Mouse (Mus musculus) heart, adult 18-20 months (tissue): ENCODE data around the gene St3gal5. TPM values are rescaled to one million over a fixed set of nuclear protein-coding genes. Genes with fewer than 3 reads are reported as not detected.

Experiments used
- DNase-seq, 2 experiments: peaks; one replicate each; pipeline ENCODE4 v3.0.0; 2021 to 2022; ENCODE audit warnings: mixed read lengths in 1 of 2
- total RNA-seq, 2 experiments: library from RNA; stranded (reverse); gene quantifications; 2 replicates each; pipeline ENCODE4 v1.2.3; 2021

Gene St3gal5
- total RNA-seq, 2 experiments from 2014 or later = 62.4 to 70.3 TPM

DNA sequence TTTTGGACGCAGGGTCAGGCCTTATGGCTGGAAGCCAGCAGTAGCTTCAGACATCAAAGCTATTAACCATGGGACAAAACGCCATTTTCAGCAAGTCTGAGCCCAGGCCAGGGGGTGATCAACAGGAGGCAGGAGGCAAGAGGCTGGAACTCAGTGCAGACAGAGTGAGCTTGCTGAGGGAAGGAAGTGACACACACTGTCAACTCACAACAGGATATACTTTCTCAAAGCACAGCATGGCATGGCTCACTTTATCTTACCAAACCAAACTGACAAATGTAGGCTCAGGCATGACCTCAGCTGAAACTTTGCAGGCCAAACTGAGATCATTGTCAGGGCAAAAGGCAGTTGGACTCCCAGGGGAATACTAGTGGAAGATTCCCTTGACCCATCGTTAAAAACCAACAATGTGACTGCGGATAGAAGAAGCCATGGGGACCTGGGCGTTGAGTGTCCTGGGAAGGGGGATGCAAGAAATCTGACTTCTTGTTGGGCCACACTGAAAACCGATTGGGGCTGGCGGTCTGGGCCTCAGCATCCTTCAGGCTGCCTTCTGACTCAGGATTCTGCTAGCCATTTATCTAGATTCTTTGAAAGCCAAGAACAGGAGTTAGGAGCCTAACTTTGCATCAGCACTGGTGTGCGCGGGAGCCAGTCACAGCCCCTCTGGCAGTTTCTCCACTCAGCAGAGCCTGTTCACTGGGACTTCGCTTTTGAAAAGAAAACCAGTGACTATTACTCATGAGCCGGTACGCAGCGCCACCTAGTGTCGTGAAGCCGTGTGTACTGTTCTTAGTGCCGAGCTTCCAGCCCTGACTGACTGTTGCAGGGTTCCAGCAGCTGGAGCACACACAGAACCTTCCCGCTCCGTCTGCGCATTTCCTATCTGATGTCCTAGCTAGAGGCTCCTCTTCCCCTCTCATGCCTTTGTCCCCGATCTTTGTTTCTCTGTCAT is 67.2 kb downstream of the St3gal5 start:
- peak; percentile 88 to 95 for DNase-seq

DNA sequence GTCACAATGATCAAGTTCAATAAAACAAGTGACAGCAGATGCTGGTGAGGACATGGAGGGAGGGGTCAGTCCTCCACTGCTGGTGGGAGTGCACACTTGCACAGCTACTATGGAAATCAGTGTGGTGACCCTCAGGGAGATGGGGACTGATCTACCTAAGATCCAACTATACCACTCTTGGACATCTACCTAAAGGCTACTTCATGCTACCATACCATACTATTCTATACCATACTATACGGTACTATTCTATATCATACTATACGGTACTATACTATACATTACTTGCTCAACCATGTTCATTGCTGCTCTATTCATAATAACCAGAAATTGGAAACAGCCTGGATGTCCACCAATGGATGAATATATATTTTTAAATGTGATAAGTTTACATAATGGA is 68.5 kb downstream of the St3gal5 start:
- DNase-seq = no peak

DNA sequence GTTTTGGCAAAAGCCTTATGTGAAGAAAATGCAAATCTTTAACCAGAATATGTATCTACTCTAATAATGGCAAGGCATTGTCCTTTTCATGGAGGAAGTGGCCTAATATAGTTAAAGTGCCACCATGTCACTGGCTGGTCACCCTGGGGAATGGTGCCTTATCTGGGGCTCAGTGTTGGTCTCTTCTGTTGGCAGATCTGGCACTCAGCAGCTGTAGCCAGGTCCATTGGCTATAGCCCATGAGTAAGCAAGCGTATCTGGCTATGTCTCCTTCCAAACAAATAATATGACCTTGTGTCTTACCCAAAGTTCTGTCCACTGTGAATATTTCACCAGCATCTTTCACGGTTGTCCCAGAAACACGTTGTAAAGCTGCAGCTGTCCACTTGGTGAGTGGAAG is 74.0 kb downstream of the St3gal5 start:
- peak in 1 of 2 experiments; percentile 53 for DNase-seq

- peak in 1 of 2 experiments; percentile 32 for DNase-seq
Measured at GRCm38 (mm10) chr6:72173350-72173749, 76.0 kb downstream of the St3gal5 start.

DNA sequence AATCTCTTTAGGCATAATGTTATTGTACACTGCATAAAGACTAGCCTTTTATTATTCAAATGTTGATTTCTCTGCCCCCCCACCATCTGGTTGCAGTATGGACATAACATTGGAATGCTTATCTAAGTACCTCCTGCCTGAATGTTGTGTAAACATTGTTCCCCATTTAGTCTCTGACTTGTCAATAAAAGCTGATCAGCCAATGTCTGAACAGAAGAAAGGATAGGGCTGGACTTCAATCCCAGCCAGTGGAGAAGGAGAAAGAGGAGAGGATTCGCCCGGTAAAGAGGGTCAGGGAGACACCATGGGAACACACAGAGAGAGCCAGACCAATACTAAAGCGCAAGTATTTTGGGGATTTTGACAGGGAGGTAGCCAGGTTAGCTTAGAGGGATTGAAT is 78.0 kb downstream of the St3gal5 start:
- no peak for DNase-seq

DNA sequence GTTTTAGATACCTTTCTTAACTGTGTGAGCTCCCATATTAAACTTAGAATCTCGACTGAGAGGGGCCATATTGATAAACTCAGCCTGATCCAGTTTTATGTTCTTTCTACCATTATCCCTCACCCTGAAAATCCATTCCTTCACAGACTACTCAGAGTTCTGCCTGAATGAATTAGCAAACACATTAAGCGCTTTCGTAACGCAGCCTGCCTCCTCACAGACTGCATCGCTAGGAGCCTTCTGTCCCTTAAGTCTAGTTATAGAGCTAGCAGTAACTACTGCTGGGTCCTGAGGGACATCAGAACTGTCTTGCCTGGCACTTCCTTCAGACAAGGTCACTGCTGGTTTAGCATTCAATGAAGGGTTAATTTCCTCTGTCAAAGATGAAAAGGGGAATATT is 78.6 kb downstream of the St3gal5 start:
- DNase-seq = no peak

GRCm38 (mm10) chr6:72177417-72177816 is 80.0 kb downstream of the St3gal5 start:
- no peak for DNase-seq

DNA sequence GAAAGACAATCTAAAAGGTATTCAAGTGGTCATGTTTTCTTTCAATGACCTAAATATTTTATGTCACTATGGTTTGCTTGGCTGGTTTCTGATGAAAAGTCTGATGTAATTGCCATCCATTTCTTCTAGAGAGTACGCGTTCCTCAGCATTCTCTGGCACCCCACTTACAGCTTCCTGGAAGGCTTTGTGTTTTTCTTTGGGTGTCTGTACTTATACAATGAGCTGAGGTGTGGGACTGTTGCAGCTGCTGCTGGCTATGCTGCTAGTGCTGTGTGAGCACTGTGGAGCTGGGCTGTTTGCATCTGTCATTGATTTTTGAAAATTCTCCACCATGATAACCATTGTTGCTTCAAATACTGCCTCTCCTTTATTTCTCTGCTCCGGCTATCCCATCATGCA is 81.6 kb downstream of the St3gal5 start:
- DNase-seq = no peak

- DNase-seq = no peak
Measured at GRCm38 (mm10) chr6:72179562-72180502, 82.4 kb downstream of the St3gal5 start.

DNA sequence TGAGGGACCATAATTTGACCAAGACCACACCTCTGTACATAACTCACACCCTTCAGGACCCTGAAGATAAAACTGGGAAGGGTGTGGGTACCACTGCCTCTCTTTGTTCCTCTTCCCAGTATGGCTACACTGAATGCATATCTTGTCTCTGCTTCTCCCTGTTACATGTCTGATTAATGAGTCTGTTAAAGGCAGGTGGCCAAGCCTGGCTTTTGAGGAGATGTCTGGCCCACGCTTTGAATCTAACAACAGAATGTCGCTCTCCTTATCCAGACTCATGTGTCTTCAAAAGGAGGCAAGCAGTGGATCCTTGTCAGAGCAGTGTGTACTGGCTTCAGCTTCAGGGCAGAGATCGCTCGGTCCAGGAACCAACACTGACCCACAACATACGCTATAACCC is 87.2 kb downstream of the St3gal5 start:
- no peak for DNase-seq

GRCm38 (mm10) chr6:72185893-72186490 is 88.6 kb downstream of the St3gal5 start:
- peak; percentile 75 to 95 for DNase-seq

GRCm38 (mm10) chr6:72186809-72187208 is 89.4 kb downstream of the St3gal5 start:
- DNase-seq = no peak

DNA sequence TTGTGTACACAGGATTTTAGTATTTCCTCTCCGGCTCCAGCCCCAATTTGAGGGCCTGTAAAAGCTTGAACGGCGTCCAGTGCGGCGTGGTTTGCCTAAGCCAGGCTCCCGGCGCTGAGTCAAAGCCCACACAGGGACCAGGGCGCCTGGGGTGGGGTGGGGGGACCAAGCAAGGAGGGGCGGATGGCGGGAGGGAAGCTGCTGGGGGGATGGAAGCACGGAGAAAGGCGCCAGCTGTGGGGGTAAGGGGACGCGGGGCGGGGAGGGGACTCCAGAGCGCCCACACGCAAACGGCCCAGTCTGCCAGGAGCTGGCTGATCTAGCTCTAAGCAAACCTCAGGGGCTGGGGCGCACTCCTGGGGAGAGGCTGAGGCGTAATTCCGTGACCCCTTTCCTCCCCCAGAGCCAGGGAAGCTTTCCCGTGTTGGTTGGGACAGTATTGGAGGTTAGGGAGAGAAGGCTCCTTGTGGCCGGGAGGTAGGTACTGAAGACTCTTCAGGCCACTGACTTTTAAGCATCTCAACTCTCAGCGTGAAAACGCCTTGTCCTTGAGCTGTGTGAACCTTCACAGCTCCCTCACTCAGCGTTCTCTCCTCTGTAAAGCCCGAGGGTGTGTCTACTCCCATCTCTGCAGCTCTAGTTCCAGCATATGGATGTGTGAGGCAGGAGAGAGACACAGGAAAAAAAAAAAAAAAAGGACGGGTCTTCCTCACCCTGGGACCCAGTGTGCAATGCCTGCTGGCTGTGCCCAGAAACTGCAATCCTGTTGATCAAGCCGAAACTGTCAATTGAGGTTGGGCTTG is 91.9 kb downstream of the St3gal5 start:
- peak; percentile 60 to 65 for DNase-seq

DNA sequence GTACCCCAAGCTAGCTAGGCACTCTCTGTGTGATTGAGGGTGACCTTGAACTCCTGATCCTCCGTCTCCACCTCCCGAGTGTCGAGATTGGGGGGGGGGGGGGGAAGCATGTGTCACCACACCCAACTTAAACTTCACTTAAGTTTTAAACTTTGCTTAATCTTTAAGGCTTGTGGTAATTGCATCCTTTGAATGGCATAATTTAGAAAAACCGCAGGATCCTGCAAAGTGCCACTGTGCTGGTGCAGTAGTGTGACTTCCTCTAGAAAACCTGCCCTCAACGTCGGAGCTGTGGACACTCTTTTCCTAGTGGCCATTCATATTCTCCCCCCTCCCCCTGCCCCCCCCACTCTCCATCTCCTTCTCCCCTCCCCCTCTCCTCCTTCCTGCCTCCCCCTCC is 92.7 kb downstream of the St3gal5 start:
- DNase-seq = no peak

DNA sequence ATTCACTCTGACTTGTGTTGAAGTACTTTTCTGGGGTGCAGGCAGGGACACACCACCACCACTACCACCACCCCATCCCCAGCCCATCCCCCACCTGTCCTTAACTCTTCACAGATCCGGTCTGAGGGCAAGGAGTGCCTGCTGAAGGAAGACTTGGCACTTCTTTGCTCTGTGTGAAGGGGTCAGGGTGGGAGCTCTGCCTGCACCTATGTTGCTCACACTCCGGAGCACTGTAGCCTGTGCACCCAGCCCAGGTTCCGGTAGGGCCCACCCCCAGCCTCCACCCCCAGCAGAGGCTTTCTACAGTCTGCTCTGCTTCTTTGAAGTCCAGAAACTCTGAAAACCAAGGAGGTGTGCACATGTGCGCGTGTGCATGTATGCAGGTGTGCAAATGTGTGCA is 93.2 kb downstream of the St3gal5 start:
- DNase-seq = no peak

- no peak for DNase-seq
Measured at GRCm38 (mm10) chr6:72196660-72197059, 99.3 kb downstream of the St3gal5 start.

GRCm38 (mm10) chr6:72197515-72197914 is 100.1 kb downstream of the St3gal5 start:
- DNase-seq = no peak

DNA sequence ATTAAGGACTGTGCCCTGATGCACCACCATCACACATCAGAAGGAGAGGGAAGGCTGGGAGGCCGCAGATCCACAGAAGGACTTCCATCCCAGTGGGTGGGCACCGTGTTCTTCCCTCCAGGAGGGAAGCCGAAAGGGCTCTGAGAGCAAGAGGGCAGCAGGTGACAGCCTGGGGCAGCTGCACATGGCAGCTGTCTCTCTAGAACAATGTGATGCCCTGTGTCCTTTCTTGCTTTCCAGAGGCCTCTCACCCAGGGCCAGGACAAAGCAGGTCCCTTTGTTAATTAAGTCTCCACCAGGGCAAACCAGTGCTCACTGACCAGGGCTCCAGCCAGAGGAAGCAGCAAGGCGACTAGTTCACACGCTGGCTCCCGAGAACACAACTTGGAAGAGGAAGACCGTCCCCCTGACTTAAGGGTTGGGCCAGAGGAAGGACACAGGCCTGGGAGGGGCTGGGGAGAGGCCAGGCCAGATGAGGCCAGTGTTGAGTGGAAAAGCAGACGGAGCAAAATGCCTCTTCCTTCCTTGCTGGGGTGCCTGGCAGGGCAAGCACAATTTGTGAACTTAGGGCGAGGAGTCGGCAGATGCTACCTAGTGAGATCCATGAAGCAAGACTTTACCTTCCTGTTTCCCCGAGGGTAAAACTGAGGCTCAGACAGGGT is 103.3 kb downstream of the St3gal5 start:
- DNase-seq = peak; percentile 69 to 89

DNA sequence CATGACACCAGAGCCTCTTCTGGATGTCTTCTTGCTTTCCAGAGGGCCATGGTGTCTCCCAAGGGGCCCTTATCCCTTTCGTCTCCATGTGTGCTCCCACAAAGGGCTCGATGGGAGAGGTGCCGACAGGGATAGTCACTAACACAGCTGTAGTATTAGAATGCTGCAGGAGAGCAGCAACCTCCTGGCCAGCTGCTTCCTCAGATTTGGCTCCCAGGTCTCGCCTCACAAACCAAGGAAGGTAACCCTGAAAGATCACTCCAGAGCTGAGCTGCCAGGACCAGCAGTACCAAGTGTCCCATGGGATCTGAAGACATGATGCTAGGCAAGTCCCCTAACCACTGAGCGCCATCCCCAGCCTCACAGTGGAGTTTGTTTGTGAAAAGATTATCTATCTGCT is 105.3 kb downstream of the St3gal5 start:
- DNase-seq = no peak

DNA sequence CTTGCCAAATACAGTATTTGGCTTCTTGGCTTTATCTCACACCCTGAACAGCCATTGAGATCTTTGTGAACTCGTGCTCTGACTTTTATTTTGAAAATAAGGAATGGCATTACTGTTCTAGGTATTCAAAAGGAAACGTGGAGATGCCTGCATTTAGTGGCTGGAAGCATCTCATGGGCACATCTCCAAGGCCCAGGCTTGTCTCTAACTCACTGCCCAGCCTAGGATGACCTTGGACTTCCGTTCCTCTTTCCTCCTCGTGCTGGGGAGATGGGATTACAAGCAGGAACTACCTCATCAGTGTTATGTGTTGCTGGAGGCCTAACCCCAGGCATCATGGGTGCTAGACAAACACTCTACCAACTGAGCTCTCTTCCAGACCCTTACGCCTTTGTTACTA is 105.9 kb downstream of the St3gal5 start:
- peak in 1 of 2 experiments; percentile 36 for DNase-seq
